Mouse (Mus musculus): ENCODE results near the gene H2-DMb2. TPM values are rescaled to one million over a fixed set of nuclear protein-coding genes. Genes with fewer than 3 reads are reported as not detected.

The H2-DMb2 gene
- total RNA-seq, 2 experiments from 2014 or later = 0.72 to 2.2 TPM

GRCm38 (mm10) chr17:34179913-34180859 is 37.1 kb downstream of the H2-DMb2 start:
- DNase-seq = no peak

- DNase-seq = no peak
Observed at GRCm38 (mm10) chr17:34183564-34184219, 40.6 kb downstream of the H2-DMb2 start.

- no peak for DNase-seq
Observed at GRCm38 (mm10) chr17:34185526-34185925, 42.4 kb downstream of the H2-DMb2 start.

- DNase-seq = no peak
Observed at GRCm38 (mm10) chr17:34186885-34187260, 43.8 kb downstream of the H2-DMb2 start.

GRCm38 (mm10) chr17:34187261-34187916 is 44.3 kb downstream of the H2-DMb2 start, which contains the start of the genes Tap1 and Psmb9:
Tap1 (plus strand) TSS chr17:34187553.
Psmb9 (minus strand) TSS chr17:34187764.
- DNase-seq = peak; percentile 100

- peak; percentile 62 to 64 for DNase-seq
Observed at GRCm38 (mm10) chr17:34188010-34188409, 44.9 kb downstream of the H2-DMb2 start.

- DNase-seq = no peak
Observed at GRCm38 (mm10) chr17:34188986-34189385, 45.9 kb downstream of the H2-DMb2 start.

- no peak for DNase-seq
Observed at GRCm38 (mm10) chr17:34192852-34193251, 49.7 kb downstream of the H2-DMb2 start.

- DNase-seq = no peak
Observed at GRCm38 (mm10) chr17:34193468-34193867, 50.4 kb downstream of the H2-DMb2 start.

- no peak for DNase-seq
Observed at GRCm38 (mm10) chr17:34194723-34195122, 51.6 kb downstream of the H2-DMb2 start.

- DNase-seq = no peak
Observed at GRCm38 (mm10) chr17:34196491-34196890, 53.4 kb downstream of the H2-DMb2 start.

- DNase-seq = peak; percentile 95
Observed at GRCm38 (mm10) chr17:34196941-34197894, 54.1 kb downstream of the H2-DMb2 start, which contains the start of gene Psmb8. Psmb8 (plus strand) TSS chr17:34197721.

- peak; percentile 63 to 85 for DNase-seq
Observed at GRCm38 (mm10) chr17:34197904-34198520, 54.9 kb downstream of the H2-DMb2 start.

GRCm38 (mm10) chr17:34198521-34198912 is 55.4 kb downstream of the H2-DMb2 start:
- DNase-seq = no peak

- no peak for DNase-seq
Observed at GRCm38 (mm10) chr17:34199050-34199619, 56.0 kb downstream of the H2-DMb2 start.

GRCm38 (mm10) chr17:34200047-34200446 is 56.9 kb downstream of the H2-DMb2 start:
- DNase-seq = no peak

GRCm38 (mm10) chr17:34200772-34201505 is 57.8 kb downstream of the H2-DMb2 start:
- DNase-seq = no peak

Data from adrenal gland, postnatal 36 days (tissue).